Mouse (Mus musculus) T-helper 17 cell (primary cell): Measurements from ENCODE around the gene Sla2.
"Not testable (repeated sequence)": the region's sequence is repeated elsewhere in the genome, so short reads cannot be mapped to it uniquely, and the experiment has no call there.

Experiments used
- in situ Hi-C, 2 experiments: fragments of 300-600 bp; cut with MboI, MseI; formaldehyde crosslinking; loops; 1 replicate in 1 of 2; 2 replicates in 1 of 2; pipeline ENCODE4 v1.15.1; 2025; ENCODE audit warnings: high pct_unique_total_duplicates in 2 of 2

The Sla2 gene

DNA sequence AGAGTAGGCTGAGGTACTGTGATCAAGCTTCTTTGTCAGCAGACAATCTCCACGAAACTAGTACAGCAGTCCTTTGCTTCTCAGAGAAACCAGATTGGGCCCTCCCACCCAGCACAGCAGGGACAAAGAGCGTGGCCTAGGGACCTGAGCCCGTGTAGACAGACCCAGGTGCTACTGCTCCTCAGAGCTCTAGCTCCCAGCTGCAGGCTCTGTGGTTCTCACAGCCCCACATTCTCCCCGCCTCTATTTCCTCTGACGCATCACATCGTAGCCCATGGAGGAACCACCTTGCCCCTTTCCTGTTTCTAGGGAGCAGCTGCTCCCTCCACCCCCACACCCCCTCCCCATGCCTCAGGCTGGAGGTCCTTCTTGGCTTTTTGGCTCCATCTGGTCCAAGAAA, at the start of gene Sla2:
Sla2 (minus strand) TSS at position 176 of the 400 bp plus-strand sequence.
- in situ Hi-C loops: no loop called here

DNA sequence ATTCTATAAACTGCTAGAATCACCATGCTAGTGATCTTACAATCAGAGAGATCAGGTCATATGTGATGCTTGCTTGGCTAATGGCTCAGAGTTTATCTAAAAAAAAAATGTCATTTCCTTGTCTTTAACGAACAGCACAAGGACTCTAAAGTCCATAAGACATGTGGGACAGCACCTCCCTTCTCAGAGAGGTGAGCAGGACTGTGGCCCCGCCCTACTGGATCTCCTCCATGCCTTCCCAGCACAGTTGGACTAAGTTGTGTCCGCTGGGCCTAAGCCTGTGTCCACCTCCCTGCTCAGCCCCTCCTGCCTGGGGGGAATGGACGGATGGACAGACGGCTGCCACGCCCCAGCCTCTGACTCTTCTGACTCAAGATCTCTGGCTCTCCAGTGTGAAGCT, 48.0 kb upstream of the Sla2 start:
- in situ Hi-C loops: loop anchor here in 1 of 2 experiments (25.0 kb wide), 1 partner anchor 1052 kb away; no protein-coding TSS in a partner anchor

DNA sequence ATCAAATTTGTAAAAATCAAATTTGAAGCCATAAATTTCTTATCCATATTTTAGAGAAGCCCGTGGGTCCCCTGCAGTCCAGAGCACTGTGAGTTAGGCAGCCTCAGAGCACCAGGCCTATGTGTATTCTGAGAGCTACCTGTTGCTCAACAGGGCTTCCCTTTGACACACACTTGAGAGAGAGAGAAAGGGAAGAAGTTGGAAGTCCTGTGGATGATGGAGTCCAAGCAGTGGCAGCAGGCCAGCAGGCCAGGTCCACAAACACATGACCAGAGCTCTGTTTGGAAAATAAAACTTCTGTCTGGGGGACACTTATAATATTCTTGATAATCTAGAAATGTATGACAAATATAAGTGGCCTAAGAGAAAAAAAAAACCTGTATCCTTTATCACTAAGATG, 46.4 kb upstream of the Sla2 start:
- in situ Hi-C loops: loop anchor here in 1 of 2 experiments (25.0 kb wide), 1 partner anchor 1054 kb away; no protein-coding TSS in a partner anchor

DNA sequence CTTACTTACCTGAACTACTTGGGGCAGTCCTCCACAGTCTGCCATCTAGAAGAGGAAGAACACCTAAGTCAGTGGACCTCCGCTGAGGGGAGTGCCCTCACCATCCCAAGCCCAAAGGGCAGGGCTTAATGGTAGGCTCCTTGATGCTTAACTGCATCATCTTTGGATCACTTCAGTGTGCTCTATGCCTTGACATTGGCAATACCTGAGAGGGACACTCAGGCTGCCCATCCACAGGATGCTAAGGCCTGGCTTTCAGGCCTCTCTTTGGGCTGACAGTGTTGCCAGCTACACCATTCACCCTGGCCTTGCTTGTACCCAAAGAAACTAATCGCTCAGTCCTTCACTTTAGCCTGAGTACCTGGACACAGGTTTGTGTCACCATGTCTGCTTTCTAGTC, 44.4 kb upstream of the Sla2 start:
- in situ Hi-C loops: loop anchor here in 1 of 2 experiments (25.0 kb wide), 1 partner anchor 1056 kb away; no protein-coding TSS in a partner anchor

DNA sequence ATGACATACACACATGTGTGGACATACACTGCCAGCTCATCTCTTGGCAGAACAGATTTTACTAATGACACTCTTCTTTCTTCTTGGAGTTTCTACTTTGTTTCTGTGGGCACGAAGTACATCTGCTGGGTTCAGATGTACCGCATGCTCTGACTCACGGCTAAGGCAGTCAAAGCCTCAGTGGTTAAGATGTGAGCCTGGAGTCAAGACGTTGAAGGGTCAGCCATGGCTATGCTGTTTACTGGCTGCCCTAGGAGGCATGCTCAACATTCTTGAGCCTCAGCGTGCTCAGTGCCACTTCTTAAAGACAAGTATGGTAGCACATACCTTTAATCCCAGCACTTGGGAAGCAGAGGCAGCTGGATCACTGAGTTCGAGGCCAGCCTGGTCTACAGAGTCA, 43.6 kb upstream of the Sla2 start:
- in situ Hi-C loops: loop anchor here in 1 of 2 experiments (25.0 kb wide), 1 partner anchor 1057 kb away; no protein-coding TSS in a partner anchor

DNA sequence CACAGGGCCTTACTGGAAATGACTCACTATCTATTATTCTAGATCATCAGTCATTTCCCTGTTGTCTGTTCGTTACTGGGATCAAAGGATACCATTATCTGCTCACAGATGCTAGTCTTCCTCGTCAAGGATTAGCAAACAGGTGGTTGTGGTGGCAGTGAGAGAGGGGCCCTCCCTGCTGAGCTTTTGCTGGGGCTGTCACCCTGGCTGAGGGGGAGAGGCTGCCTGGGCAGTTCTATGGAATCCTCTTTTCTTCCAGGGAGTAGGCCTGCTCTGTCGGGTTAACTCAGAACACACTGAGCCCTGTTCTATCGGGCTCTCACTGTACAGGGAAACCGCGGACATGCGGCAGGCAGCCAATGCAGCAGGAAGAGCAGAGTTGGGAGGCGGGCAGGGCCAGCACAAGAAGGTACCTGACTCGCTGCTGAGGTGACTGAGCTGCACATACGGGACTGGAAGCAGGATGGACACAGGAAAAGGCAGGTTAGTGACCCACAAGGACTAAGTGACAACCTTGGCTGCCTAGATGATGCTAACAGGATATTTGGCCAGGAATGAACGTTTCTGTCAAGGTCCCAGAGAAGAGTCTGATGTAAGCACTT, 42.6 kb upstream of the Sla2 start:
- in situ Hi-C loops: loop anchor here in 1 of 2 experiments (10.0 to 25.0 kb wide), 2 partner anchors 1058 to 1825 kb away; no protein-coding TSS in a partner anchor

DNA sequence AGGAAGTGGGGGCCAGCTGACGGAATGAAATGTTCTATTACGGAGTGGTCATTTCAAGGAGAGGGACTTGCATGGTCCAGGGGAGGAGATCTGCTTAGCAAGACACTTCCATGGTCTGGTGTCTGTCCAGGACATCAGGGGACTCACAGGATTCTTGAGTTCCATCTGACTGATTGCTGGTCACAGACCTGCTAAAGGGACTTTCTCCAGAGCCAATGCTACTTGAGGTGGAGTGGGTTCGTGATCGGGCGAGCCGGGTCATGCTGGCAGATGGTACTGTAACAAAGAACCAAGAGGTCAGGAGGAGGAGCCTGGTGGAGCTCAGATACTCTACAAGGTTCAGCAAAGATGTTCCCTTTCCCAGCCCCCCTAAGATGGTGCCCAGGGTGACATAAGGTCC, 41.6 kb upstream of the Sla2 start:
- in situ Hi-C loops: loop anchor here in 1 of 2 experiments (10.0 to 25.0 kb wide), 2 partner anchors 1059 to 1826 kb away; no protein-coding TSS in a partner anchor

DNA sequence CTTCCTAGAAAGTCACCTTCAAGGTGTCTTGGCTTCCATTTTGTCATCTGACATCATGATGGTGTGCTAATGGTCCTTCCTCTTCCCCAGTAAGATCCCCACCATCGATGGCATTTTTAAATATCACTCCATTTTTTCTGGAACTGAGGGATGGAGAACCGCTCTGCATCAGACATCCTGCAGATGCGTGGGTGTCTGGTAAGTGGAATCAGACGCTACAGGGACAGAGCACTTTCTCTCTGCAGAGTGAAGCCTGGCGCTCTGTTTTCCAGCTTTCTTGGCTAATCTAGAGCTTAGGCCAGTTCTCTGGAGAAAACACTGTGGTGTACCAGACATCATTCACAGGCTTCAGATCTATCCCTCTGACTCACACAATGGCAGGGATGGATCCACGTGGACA, 40.7 kb upstream of the Sla2 start:
- in situ Hi-C loops: loop anchor here in 1 of 2 experiments (10.0 to 25.0 kb wide), 2 partner anchors 1060 to 1827 kb away; no protein-coding TSS in a partner anchor

DNA sequence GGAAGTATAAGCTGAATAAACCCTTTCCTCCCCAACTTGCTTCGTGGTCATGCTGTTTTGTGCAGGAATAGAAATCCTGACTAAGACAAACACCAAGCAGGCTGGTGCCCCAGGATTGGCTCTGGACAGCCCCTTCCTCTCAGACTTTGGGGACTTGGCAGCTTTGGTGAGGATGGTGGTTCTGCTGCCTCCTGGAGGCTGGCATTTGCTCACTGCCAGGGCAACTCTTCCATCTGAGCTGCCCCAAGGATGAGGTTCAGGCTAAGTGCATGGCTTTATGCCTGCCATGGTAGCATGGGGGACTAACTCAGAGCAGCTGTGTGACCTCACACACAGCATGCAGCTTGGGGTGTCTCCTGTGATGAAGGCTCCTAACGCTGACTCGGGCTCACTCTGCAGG, 38.6 kb upstream of the Sla2 start:
- in situ Hi-C loops: loop anchor here in 1 of 2 experiments (10.0 to 25.0 kb wide), 2 partner anchors 1062 to 1829 kb away; no protein-coding TSS in a partner anchor

DNA sequence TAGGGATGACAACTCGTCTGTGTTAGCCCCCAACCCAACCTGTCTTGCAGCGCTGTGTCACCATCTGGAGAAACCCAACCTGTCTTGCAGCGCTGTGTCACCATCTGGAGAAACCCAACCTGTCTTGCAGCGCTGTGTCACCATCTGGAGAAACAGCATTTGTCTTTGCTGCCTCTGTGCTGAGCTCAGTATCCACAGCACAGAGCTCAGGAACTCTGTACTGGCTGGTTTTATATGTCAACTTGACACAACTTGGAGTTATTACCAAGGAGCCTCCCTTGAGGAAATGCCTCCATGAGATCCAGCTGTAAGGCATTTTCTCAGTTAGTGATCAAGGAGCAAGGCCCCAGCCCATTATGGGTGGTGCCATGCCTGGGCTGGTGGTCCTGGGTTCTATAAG, 38.1 kb upstream of the Sla2 start:
- in situ Hi-C loops: loop anchor here in 1 of 2 experiments (10.0 to 25.0 kb wide), 2 partner anchors 1062 to 1830 kb away; no protein-coding TSS in a partner anchor

DNA sequence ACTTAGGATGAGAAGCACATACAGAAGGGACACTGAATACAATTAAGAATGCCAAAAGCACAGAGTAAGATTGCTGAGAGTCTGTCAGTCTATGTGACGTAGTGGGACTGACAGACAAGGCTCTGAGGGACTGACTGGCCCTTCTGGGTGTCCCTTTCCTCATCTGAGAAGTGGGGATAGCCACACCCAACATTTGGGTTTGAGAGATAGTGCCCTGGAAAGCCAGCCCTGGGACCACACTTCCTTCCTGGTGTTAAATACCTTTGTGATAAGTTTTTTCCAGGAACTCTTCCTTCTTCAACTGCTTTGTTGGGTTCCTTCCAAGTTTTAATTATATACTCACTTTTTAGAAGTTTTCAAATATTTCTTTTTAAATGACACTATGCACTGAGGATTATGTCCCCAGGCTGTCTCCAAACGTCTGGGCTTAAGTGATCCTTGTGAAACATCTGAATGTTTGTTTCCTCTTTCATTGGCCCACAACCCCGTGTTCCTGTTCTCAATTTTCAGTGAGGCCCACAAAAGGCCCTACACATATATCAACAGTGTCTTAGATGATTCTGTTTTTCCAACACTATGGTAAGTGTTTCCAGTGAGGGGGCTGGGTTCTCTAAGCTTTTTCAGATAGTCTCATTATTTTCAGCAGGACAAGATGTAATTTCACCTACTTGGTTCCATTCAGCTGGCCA, 37.4 kb upstream of the Sla2 start:
- in situ Hi-C loops: loop anchor here in 1 of 2 experiments (10.0 kb wide), 1 partner anchor 1830 kb away; no protein-coding TSS in a partner anchor

DNA sequence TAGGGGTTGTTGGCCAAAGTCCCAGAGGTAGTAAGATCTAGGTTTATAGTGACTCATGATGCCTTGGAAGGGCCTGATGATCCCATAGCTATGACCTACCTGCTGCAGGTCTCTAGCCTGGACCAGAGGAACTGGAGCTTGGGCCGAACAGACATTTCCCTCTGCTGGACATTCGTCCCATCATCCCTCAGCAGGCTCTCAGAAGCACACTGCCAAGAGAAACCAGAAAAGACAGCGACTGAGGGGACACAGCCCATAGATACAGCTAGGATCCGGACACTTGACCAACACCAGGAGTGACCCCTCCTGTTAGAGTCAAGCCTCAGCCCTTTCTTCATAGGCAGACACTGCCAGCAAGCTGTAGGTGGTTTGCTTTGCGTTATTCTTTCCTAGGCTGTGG, 36.1 kb upstream of the Sla2 start:
- in situ Hi-C loops: loop anchor here in 1 of 2 experiments (10.0 kb wide), 1 partner anchor 1832 kb away; no protein-coding TSS in a partner anchor

DNA sequence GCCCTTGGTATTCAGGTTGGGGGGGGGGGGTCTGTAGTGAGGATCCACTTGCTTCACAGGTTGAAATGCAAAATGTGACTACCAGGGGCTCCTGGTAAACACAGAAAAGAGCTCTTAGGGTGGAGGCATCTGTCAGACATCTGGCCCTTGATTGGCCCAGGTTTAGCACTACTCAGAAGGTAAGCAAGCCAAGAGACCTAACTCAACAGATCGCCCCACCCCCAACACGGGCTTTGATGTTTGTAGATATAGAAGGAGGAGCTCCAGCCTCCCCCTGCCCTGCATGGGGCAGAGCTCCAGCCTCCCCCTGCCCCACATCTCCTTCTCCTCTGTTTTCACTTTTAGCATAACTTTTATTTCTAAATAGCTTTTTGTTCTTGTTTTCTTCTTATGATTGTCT, 32.8 kb upstream of the Sla2 start:
- in situ Hi-C loops: loop anchor here in 1 of 2 experiments (10.0 kb wide), 1 partner anchor 1835 kb away; no protein-coding TSS in a partner anchor

DNA sequence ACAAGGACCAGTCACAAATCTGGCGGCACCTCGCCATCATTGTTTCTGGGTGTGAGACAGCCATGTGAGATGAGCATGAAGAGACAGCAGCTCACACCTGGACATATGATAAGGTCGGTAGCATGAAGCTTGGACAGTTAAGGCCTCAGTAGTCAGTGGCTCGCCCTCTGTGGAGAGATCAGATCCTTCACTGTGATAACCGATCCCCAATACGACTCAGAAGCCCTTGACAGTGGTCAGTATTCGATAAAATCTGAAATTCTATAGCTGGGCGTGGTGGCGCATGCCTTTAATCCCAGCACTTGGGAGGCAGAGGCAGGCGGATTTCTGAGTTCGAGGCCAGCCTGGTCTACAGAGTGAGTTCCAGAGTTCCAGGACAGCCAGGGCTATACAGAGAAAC, 32.2 kb upstream of the Sla2 start:
- in situ Hi-C loops: not testable (repeated sequence)

DNA sequence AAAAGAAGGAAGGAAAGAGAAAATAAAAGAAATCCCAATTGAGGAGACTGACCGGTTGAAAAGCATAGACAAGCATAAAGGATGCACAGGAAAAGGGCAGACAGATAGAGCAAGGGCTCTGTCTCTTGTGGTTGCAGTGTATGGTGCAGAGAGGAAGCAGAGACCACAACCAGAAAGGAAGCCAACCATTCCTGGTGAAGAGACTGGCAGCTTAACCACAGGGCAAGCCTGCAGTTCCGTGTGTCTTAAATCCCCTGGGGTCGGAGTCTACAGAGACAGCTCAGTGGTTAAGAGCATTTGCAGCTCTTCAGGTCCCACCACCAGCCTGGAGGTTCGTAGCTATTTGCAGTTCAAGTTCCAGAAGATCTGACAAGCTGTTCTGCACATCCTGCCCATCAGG, 31.6 kb upstream of the Sla2 start:
- in situ Hi-C loops: no loop called here

DNA sequence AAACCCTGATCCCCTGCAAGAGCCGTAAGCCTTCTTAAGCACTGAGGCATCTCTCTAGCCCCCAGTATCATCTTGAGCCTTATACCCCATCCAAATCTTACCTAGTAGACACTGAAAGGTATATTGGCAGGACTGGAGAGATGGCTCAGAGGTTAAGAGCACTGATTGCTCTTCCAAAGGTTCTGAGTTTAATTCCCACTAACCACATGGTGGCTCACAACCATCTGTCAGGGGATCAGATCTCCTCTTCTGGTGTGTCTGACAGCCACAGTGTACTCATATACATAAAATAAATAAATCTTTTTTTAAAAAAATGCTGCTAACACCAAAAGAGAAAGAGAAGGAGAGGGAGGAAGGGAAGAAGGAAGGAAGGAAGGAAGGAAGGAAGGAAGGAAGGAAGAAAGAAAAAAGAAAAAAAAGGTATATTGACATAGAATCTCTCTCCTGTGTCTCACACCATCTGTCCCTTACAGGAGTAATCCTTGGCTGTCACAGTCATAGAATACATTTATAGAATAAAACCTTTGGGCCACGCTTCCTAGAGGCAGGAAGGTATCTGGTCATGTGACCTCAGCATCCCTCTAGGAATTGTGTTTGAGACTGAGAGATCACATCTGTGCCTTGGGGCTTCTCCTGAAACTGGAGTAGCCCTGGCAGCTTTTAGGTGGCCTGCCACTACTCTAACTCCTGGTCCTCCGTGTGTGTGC, 29.6 kb upstream of the Sla2 start:
- in situ Hi-C loops: no loop called here

DNA sequence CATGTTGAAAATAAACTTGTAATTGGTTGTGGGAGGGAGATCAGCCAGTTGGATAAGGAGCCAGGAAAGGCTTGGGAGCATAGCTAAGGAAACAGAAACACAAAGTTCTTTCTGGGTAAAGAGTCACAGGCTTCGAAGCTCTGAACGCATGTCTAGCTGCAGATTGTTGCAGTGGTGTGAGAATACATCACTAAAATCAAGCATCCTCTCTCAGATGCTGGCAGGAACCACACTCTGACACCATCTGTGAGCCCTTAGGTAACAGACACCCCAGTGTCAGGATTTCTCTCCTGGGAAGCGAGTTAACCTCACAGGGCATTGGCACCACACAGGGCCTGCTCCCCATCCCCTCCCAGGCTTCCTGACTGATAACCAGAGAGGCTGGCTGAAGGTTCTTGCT, 28.6 kb upstream of the Sla2 start:
- in situ Hi-C loops: no loop called here

DNA sequence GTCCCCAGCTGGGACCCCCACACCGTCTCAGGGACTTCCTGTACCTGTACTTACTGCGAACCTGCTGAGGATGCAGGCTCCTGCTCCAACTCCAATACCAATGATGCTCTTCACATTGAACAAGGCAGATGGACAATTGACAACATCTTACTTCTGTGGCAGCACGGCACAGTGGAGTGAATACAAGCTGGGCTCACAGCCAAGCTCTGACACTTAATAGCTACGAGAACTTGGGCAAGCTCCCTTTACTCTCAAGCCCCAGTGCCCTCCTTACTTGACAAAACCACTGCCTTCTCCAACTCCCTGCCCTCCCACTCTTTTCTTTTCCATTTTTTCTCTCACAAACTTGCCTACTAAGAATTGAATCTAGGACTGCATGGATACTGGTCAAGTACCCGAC, 26.2 kb upstream of the Sla2 start:
- in situ Hi-C loops: no loop called here

DNA sequence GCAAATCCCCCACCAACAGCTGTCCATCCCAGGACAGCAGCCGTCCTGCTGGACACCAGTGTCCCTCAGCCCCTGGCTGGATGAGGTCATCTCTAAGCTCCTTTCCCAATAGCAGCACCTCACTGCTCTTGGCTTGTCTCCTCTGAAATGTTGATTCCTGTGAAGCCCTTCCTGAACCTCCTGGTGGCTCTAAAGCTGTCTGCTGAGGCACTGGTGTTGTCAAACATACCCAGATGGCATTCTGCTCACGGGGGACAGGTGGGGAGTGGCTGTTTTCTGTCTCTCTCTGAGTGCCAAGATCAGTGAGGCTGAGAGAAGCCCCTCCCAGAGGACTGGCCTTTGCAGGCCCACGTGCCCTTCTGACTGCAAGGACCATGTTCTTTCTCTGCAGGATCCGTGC, 18.9 kb upstream of the Sla2 start:
- in situ Hi-C loops: not testable (repeated sequence)

DNA sequence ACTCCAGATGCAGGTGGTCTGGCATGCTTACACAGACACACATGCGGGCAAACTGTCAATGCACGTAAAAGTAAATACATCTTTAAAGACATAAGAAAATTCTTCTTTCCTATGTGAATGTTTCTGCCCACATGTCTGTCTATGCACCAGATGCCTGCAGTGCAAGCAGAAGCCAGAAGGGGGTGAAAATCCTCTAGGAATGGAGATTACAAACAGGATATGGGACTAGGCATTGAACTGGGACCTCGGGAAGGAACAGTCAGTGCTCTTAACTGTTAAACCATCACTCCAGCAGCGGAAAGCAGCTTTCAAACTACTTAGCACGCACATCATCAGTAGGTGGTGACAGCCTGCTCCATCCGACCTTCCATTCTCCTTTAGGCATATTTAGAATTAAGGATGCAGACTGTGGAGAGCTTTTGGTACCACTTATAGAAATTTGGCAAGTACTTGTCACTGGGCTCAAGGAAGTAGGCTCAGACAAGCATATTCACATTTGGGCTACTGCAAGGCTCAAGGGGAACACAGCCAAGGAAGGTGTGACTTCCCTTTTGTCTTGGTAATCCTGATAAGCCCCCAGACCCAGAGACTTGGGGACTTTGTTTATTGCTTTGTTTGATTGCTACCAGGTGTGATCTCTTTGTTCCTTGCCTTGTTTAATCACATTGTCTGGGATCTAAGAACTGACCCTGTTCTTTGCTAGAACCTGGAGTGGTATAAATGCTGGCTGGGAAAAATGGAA, 18.2 kb upstream of the Sla2 start:
- in situ Hi-C loops: no loop called here

DNA sequence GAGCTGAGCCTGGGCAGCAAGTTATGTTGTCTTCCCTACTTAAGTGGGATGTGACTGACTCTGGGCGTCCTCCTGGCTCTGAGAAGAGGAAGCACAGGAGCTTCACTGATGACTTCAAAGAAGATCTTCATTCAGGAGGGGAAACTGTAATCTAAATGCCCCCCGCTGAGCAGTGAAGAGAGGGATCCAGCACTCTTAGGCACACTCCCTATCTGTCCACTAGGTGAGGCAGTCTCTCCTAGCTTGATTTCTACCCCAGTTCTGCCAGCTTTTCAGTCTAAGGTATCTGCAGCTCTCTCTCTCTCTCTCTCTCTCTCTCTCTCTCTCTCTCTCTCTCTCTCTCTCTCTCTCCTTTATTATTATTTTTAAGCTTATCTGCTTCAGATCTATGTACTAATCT, 16.4 kb upstream of the Sla2 start:
- in situ Hi-C loops: no loop called here
